Mouse (Mus musculus) cerebellum, adult 9-10 months (tissue): ENCODE data around the gene Gm5592.
"Not testable (repeated sequence)": the region's sequence is repeated elsewhere in the genome, so short reads cannot be mapped to it uniquely, and the experiment has no call there.

Source experiments
- DNase-seq: peaks from one replicate; pipeline ENCODE4 v3.0.0; 2022

The Gm5592 gene

DNA sequence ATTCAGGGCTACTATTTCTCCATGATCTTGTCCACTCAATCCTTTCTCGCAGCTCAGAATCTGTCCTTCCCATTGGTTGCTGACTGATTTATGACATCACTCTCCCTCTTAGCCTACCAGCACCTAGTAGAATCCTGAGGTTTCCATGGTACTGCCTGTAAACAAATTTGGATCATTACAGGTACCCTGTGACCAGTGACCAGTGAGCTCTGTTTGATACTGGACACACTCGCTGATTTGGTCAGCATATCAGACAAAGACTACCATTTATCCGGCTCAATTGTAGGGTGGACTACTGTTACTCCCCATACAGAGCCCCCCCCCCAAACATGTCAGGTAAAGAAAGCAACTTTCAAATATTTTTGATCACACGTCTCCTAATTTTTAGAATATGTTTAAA, at the start of gene Gm5592:
TSS of gene Gm5592 (plus strand) at position 301 of the 400 bp plus-strand sequence.
- not testable (repeated sequence) for DNase-seq

DNA sequence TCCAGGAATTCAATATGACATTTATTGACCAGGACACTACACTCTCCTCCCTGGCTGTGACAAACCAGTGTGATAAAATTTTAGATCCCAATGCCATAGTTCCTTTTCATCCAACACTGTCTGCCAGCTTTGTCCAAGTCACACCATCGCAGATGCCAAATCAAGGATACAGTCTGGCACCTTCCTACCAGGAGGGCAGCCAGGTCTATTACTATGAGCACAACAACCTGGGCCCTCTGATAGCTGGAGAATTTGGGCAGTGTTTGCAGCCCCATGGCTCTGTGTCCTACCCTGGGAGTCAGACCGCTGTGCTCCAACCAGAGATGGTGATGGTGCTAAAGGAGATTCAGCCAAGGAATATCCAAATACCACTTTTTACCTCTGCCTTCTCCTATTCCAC, 2.2 kb downstream of the Gm5592 start:
- not testable (repeated sequence) for DNase-seq

DNA sequence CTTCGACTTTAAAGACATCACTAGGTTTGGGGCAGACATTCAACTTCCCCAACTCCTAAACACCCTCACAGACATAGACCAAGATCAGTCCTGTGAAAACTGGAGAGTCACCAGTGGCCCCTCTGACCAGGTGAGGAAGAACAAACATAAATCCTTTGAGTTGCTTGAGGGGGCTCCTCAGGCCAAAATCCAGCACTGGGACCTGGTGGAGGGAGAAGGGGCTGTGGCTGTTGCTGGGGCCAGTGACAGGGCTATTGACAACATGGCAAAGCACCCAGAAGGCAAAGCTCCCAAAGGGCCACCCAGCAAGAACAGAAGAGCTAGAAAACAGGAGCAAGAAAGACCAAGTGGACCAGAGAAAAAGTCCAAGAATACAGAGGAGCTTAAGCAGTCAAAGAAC, 4.2 kb downstream of the Gm5592 start:
- DNase-seq: not testable (repeated sequence)

DNA sequence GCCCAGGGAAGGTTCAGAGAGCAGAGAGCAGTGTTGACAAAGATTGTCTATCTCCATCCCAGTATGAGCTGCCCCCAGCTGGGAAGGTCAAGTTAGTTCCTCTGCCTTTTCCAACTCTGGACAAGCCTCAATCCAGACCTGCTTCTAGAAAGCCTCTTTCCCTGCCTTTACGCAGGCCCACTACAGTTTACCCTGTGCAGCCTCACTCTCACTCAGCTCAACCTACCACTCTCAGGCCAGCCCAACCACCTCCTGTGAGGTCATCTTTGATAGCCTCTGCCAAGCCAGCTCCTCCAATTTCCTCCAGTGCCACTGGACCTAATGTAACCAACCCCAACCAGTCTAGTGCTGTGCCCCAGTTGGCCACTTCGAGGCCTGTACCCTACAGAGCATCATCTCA, 4.9 kb downstream of the Gm5592 start:
- DNase-seq: not testable (repeated sequence)

DNA sequence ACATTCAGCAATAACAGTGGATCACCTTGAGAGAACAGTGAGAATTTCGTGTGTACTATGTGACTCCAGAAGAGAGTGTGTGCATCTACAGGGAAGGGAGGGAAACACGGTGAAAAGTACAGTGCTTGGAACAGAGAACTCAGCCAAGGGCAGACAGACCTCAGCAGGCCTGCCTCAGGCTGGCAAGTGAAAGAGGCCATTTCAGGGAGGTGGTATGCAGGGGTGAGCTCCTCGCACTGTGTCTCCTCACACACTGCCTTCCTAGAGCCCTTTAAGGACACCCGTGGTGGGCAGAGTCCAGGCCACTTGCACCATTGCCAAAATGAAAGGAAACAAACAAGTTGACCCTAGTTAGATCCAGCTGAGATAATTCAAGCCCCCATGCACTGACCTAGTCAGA, 40.0 kb downstream of the Gm5592 start:
- DNase-seq: no peak
